Mouse (Mus musculus) liver, postnatal 0 days (tissue): ENCODE data around the gene Dnah8.

ENCODE experiments used
- CTCF ChIP-seq: sonication (generic); IDR thresholded peaks from 2 replicates; pipeline ENCODE4 v1.5.1; 2016; ENCODE audit warnings: antibody characterized with exemption, low read depth
- EP300 ChIP-seq: IDR thresholded peaks from 2 replicates; pipeline ENCODE4 v1.6.1; 2016; ENCODE audit warnings: antibody characterized with exemption, low read depth, mild to moderate bottlenecking

- TF ChIP-seq CTCF (peak; percentile 89), EP300 (no peak)
Observed at GRCm38 (mm10) chr17:30746056-30747024, 122.2 kb downstream of the Dnah8 start.
